Mouse (Mus musculus) heart, postnatal 25 days (tissue): Measurements from ENCODE around the gene Atp11a. TPM values are rescaled to one million over a fixed set of nuclear protein-coding genes. Genes with fewer than 3 reads are reported as not detected.

ENCODE experiments used
- total RNA-seq, 2 experiments: library from RNA; stranded (reverse); gene quantifications; 2 replicates each; pipeline ENCODE4 v1.2.3; 2021

Atp11a gene
- total RNA-seq, 2 experiments from 2014 or later: 82.7 to 84.0 TPM

Other genes with a start within 250 kb of the Atp11a start
- not detected for gene Spaca7, start 184.0 kb upstream of the Atp11a start, total RNA-seq
- 10 to 100 TPM; 11.1 to 12.6 TPM for gene Tubgcp3, start 84.8 kb upstream of the Atp11a start, total RNA-seq
- gene Mcf2l, start 116.8 kb downstream of the Atp11a start, total RNA-seq: 10 to 100 TPM; 44.7 to 69.4 TPM